Mouse (Mus musculus): ENCODE measurements at regions not wholly inside any gene's neighbourhood (a gene's known extent, or its start where the extent isn't known, plus 50 kb on each side); places are given as distances from the start of the nearest gene placed in this dataset.

DNA sequence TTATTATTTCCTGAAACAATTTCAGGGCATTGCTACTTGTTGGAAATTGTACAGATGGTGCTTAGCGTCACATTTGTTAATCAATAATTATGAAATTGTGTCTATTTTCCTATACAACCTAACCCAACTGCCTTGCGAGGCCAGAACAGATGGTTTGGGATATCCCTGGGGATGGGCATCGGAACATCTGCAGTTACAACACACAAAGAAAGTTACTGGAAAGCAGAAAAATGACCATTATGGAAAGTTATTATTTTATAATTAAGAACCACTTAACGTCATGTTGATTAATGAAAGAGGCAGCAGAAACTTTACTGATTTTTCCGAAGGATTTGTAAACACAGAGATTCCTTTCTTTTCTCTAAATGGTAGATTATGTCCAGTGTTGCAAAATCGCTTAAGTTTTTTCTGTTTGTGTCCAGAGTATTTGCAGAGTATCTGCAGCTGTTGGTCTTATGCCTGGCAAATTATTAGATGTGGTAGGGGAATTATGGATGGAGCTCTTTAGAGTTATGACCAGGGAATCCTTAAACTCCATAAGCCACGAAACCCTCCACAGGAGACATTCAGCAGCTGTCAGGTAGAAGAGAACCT, 163.2 kb upstream of the Ankrd50 start:
- no peak for TF ChIP-seq EP300 (IDR thresholded peaks at IDR 0.05; ENCODE audit: low read depth)
- TF ChIP-seq CTCF (IDR thresholded peaks at IDR 0.05; ENCODE audit: low read depth): no peak
